Mouse (Mus musculus) bone marrow macrophage, adult 2 months (primary cell): ENCODE results near the gene Spock1. TPM values are rescaled to one million over a fixed set of nuclear protein-coding genes. Genes with fewer than 3 reads are reported as not detected.
"Not testable (repeated sequence)": the region's sequence is repeated elsewhere in the genome, so short reads cannot be mapped to it uniquely, and the experiment has no call there.

Experiments used
- H3K27ac ChIP-seq: 2 replicates; pipeline ENCODE4 v1.5.1; 2012; ENCODE audit warnings: low read depth, low read length; ENCODE audit not compliant: insufficient read depth
- H3K4me1 ChIP-seq: 2 replicates; pipeline ENCODE4 v1.6.1; 2012; ENCODE audit warnings: low read length; ENCODE audit not compliant: control insufficient read depth, insufficient read depth
- H3K4me3 ChIP-seq: 2 replicates; pipeline ENCODE4 v1.5.1; 2012; ENCODE audit warnings: mild to moderate bottlenecking, low read length, moderate library complexity; ENCODE audit not compliant: insufficient read depth
- CTCF ChIP-seq: IDR thresholded peaks from 2 replicates; pipeline ENCODE4 v1.5.1; 2012; ENCODE audit warnings: low read depth, mild to moderate bottlenecking, low read length, moderate library complexity
- POLR2A ChIP-seq: IDR thresholded peaks from 2 replicates; pipeline ENCODE4 v1.6.1; 2012; ENCODE audit warnings: mild to moderate bottlenecking, low read depth, low read length, borderline replicate concordance
- polyA plus RNA-seq: library from polyadenylated mRNA; stranded (reverse); fragments of >200 nt; gene quantifications from 2 replicates; pipeline ENCODE4 v1.2.4, GENCODE M21; 2012; ENCODE audit not compliant: missing spikeins, insufficient read depth, insufficient read length

Gene Spock1
- polyA plus RNA-seq, 1 experiment, result not detected

GRCm38 (mm10) chr13:57623909-57624481 lies 284.1 kb downstream of the Spock1 start:
- TF ChIP-seq CTCF (no peak), POLR2A (no peak)
- no peak overlapping the region for H3K4me3 ChIP-seq
- H3K4me1 ChIP-seq, result no peaks in the 10 kb centered on the region
- no peak overlapping the region for H3K27ac ChIP-seq

- Histone ChIP-seq H3K27ac (no peak overlapping the region), H3K4me1 (no peaks in the 10 kb centered on the region), H3K4me3 (no peak overlapping the region)
- TF ChIP-seq CTCF, result no peak
- TF ChIP-seq POLR2A, result no peak
Observed at GRCm38 (mm10) chr13:57619079-57619768, 288.9 kb downstream of the Spock1 start.

GRCm38 (mm10) chr13:57611326-57612171 lies 296.6 kb downstream of the Spock1 start:
- H3K4me3 ChIP-seq, result no peak overlapping the region
- H3K4me1 ChIP-seq, result no peaks in the 10 kb centered on the region
- no peak for TF ChIP-seq POLR2A
- no peak overlapping the region for H3K27ac ChIP-seq

- no peak overlapping the region for H3K4me3 ChIP-seq
- no peak overlapping the region for H3K27ac ChIP-seq
- no peaks in the 10 kb centered on the region for H3K4me1 ChIP-seq
- no peak for TF ChIP-seq POLR2A
- TF ChIP-seq CTCF, result no peak
Observed at GRCm38 (mm10) chr13:57609946-57610345, 298.2 kb downstream of the Spock1 start.

GRCm38 (mm10) chr13:57604437-57604836 lies 303.7 kb downstream of the Spock1 start:
- no peak overlapping the region for H3K27ac ChIP-seq
- no peaks in the 10 kb centered on the region for H3K4me1 ChIP-seq
- no peak overlapping the region for H3K4me3 ChIP-seq
- TF ChIP-seq CTCF, result no peak

- no peak overlapping the region for H3K4me3 ChIP-seq
- no peak overlapping the region for H3K27ac ChIP-seq
- no peaks in the 10 kb centered on the region for H3K4me1 ChIP-seq
- no peak for TF ChIP-seq POLR2A
- TF ChIP-seq CTCF, result no peak
Observed at GRCm38 (mm10) chr13:57603226-57603625, 304.9 kb downstream of the Spock1 start.

- Histone ChIP-seq H3K4me3 (no peak overlapping the region), H3K4me1 (no peaks in the 10 kb centered on the region), H3K27ac (no peak overlapping the region)
- TF ChIP-seq POLR2A (no peak), CTCF (no peak)
Observed at GRCm38 (mm10) chr13:57595761-57596051, 312.4 kb downstream of the Spock1 start.

GRCm38 (mm10) chr13:57595032-57595760 lies 312.9 kb downstream of the Spock1 start:
- Histone ChIP-seq H3K4me1 (no peaks in the 10 kb centered on the region), H3K4me3 (no peak overlapping the region), H3K27ac (no peak overlapping the region)
- TF ChIP-seq POLR2A (no peak), CTCF (no peak)

- H3K4me3 ChIP-seq, H3K27ac ChIP-seq, H3K4me1 ChIP-seq: not testable (repeated sequence)
Observed at GRCm38 (mm10) chr13:57589338-57589914, 318.7 kb downstream of the Spock1 start.
